Mouse (Mus musculus): ENCODE measurements around the gene Fam180a.

GRCm38 (mm10) chr6:35297516-35298227 lies 28.3 kb downstream of the Fam180a start:
- TF ChIP-seq CTCF (IDR thresholded peaks at IDR 0.05; ENCODE audit: low read depth) (no peak), EP300 (IDR thresholded peaks at IDR 0.05; ENCODE audit: low read depth) (no peak)

Measured in liver, embryonic 14.5 days (tissue).